Mouse (Mus musculus) embryonic fibroblast, embryonic 13.5 days (primary cell): ENCODE measurements around the gene Ddr1. TPM values are rescaled to one million over a fixed set of nuclear protein-coding genes. Genes with fewer than 3 reads are reported as not detected.

Experiments
- H3K27ac ChIP-seq: 2 replicates; pipeline ENCODE4 v1.5.1; 2012; ENCODE audit warnings: low read length, control low read depth, inconsistent platforms; ENCODE audit not compliant: insufficient read depth
- H3K4me1 ChIP-seq: 2 replicates; pipeline ENCODE4 v1.6.1; 2011; ENCODE audit warnings: low read length; ENCODE audit not compliant: control insufficient read depth, insufficient read depth
- H3K4me3 ChIP-seq: 2 replicates; pipeline ENCODE4 v1.5.1; 2011; ENCODE audit warnings: mild to moderate bottlenecking, control low read depth, low read length; ENCODE audit not compliant: insufficient read depth
- CTCF ChIP-seq: IDR thresholded peaks from 2 replicates; pipeline ENCODE4 v1.5.1; 2011; ENCODE audit warnings: mild to moderate bottlenecking, control low read depth, low read length, moderate library complexity, borderline replicate concordance; ENCODE audit not compliant: insufficient read depth
- POLR2A ChIP-seq: IDR thresholded peaks from 2 replicates; pipeline ENCODE4 v1.6.1; 2011; ENCODE audit warnings: low read depth, mild to moderate bottlenecking, control low read depth, low read length, moderate library complexity
- polyA plus RNA-seq: library from polyadenylated mRNA; stranded (reverse); fragments of >200 nt; gene quantifications from 2 replicates; pipeline ENCODE4 v1.2.4, GENCODE M21; 2011; ENCODE audit warnings: low read depth; ENCODE audit not compliant: missing spikeins, insufficient read length

Gene Ddr1
- polyA plus RNA-seq, 1 experiment = 42.9 TPM

DNA sequence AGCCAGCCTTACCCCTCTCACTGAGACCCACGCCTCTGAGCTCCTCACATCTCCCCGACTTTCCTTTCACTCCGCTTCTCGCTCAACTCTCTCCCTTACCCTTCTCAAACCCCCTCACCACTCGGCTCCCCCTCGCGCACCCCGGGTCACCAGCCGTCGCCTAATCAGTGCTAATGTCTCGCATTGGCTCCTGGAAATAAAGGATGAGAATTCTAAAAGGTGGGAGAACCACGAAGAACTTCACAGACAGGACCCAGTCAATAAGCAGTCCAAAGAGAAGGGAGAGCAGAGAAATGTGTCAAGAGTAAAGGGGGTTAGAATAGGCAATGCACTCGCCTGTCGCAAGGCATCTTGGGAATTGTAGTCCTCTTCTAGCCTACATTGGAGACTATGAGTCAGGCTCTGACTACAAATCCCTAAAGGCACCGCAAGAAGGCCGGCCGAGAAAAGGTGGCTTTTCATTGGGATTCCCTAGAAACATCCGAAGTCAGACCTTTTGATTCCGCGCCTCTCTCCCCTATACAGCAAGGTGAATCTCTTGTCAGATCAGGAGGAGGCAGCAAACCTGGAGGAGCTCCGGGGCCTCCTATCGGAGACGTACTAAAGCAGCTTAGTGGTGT lies 30.9 kb downstream of the Ddr1 start, which contains the start of gene Gtf2h4:
Gtf2h4 (minus strand) TSS at position 324 of the 620 bp plus-strand sequence.
- no peak for TF ChIP-seq CTCF
- TF ChIP-seq POLR2A = peak; percentile 55; the same call in 1 of the 2 replicates
- no peak within 1 kb of the TSS for H3K27ac ChIP-seq
- peak within 1 kb of the TSS; percentile 100 for H3K4me3 ChIP-seq
- no peaks in the 10 kb centered on the region; the same call in 1 of the 2 replicates for H3K4me1 ChIP-seq

DNA sequence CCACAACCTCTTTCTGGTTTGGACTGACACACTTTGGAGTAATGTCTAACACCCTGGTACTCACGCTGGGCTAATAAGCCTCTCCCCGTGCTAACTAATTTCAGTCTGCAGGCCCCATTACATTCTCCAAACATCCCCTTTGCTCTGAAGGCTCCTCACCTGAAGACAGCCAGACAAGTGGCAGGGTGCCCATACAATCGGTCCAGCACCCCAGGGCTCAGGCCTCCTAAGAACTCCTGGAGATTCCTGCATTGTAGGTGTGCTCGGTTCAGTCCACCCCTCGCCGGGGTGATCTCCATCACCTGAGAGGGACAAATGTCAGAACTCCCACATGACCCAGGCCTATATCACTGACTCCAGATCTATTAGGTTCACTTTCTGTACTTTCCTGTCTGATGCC lies 31.9 kb downstream of the Ddr1 start:
- no peak for TF ChIP-seq CTCF
- TF ChIP-seq POLR2A = no peak; the same call in 1 of the 2 replicates
- Histone ChIP-seq H3K4me1 (no peaks in the 10 kb centered on the region; the same call in 1 of the 2 replicates), H3K27ac (no peak overlapping the region), H3K4me3 (0 out of 2 replicates have a peak overlapping the region, but pooled peaks have one; percentile 100)

DNA sequence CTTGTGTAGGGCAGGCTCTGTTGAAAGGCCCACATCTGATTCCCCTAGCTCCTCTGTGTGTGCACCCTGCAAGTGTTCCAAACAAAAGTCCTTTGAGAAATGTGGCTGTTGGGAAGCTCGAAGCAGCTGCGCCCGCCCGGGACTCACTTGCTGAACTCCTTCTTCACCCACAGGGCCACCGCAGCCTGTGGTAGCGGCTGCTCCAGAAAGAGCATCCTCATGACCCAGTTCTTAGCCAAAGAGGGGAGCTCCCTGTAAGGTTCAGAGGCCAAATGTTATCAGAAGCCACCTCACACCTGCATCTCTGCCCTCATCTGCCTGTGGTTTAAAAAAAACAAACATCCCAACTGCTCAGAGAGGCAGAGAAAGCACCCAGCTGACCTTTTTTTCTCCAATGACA lies 32.6 kb downstream of the Ddr1 start:
- H3K4me1 ChIP-seq = no peaks in the 10 kb centered on the region; the same call in 1 of the 2 replicates
- TF ChIP-seq CTCF (no peak), POLR2A (no peak)
- no peak overlapping the region for H3K27ac ChIP-seq
- H3K4me3 ChIP-seq = no peak overlapping the region

DNA sequence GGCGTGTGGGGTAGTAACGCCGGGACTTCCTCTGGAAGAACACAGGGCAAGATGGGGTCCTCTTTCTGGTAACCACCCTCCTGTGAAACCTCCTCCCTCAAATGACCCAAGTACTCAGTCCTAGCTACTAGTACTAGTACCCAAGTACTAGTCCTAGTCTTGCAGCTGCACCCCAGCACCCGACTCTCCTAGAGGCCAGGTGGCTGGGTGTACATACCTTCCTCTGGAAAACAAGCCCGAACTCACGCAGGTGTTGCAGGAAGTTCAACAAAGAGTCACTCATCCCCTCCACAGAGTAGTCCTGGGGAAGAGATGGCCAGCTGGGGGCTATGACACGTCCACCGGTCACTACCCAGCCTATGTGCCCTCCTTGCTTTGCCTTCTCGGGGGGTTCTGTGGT lies 34.7 kb downstream of the Ddr1 start:
- no peak overlapping the region for H3K27ac ChIP-seq
- no peaks in the 10 kb centered on the region; the same call in 1 of the 2 replicates for H3K4me1 ChIP-seq
- no peak overlapping the region for H3K4me3 ChIP-seq
- TF ChIP-seq CTCF = no peak
- no peak for TF ChIP-seq POLR2A

DNA sequence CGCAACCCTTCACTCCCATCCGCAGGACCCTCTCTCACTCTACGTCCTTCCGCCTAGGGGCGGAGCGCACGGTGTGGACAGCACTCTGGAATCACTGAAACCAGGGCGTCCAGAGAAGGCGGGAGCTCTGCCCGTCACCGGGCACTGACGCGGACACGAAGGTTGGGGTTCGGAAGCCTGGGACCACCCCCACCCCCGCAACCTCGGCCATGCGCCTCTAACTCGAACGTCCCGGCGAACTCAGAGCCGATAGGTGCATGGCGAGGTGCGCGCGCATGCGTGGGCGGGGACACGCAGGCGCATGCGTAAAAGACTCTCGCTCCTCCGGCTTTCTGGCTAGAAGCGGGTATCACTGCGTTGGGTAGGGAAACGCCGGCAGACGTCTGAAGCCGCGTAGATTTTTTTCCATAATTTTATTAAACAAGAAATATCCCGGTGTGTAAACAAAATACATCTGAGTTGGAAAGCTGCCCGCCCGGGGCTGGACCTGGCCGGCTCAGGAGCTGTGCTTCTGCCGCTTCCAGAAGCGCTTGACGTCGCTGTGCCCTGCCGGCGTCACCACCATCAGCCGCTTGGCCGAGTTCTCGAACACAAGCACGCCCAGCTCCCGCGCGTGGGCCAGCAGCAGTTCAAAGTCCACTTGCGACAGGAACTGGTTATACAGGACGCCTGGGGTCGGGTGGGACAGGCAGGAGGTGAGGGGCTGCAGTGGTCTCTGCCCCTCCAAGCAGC lies 36.9 kb downstream of the Ddr1 start, which contains the start of gene Vars2:
Vars2 (minus strand) TSS at position 259 of the 732 bp plus-strand sequence.
- TF ChIP-seq CTCF (no peak), POLR2A (peak; percentile 76)
- Histone ChIP-seq H3K4me1 (no peaks in the 10 kb centered on the region), H3K27ac (peak within 1 kb of the TSS; percentile 60), H3K4me3 (peak within 1 kb of the TSS; percentile 60)

DNA sequence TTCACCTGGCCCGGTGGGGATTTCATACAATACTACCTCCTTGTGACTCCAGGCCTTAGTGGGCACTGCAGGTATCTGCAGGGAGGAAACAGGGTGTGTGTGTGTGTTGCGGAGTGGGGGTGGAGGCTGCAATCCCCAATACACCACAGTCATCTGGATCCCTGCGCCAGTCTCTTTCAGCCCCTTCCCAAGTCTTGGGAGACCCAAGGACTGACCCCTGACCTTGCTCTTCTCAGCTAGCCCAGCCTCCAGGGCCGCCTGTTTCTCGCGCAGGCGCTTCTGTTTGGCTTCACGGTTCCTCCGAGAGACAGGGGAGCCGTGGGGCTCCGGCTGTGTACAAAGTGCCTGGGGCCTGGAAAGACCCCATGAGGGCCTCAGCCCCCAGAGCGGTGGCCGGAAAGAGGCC lies 37.6 kb downstream of the Ddr1 start:
- Histone ChIP-seq H3K4me3 (peak overlapping the region; percentile 60), H3K4me1 (no peaks in the 10 kb centered on the region), H3K27ac (peak overlapping the region; percentile 39)
- no peak for TF ChIP-seq CTCF
- no peak for TF ChIP-seq POLR2A

DNA sequence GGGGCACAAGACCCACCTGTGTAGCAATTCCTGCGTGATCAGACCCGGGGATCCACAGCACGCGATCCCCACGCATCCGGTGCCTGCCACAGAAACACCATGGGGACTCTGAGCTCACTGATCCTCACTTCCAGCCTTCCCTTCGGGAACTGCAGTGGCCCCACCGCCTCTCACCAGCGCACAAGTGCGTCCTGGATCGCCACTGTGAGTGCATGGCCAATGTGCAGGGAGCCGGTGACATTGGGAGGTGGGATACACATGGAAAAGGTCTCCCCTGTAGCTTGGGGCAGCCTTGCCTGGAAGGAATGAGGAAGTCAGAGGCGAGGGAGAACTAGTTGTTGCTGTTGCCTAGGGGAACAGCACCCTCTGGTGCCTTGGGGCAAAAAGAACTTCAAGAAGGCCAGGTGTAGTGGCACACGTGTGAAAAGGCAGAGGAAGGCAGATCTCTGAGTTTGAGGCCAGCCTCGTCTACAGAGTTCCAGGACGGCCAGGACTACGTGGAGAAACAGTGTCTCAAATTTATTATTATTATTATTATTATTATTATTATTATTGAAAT lies 38.4 kb downstream of the Ddr1 start:
- H3K27ac ChIP-seq = no peak overlapping the region
- TF ChIP-seq CTCF (peak; percentile 77; the same call in 1 of the 2 replicates), POLR2A (no peak)
- no peak overlapping the region for H3K4me3 ChIP-seq
- no peaks in the 10 kb centered on the region for H3K4me1 ChIP-seq

DNA sequence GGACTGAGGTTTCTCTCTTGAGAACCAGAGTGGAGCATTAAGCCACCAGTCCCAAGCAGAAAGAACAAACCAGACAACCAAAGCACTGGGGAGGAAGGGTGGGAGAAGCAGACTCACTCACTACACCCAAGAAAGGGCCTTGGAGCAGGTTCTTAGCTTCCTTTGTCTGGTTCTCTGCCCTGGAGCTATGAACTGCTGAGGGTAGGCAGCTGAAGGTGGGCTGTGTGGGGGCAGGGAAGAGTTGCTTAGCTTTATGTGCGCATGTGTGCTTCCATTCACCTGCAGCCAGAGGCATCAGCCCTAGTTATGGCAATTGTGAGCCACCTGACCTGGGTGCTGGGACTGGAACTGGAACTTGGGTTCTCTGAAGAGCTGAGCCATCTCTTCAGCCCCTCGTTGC lies 51.3 kb downstream of the Ddr1 start:
- H3K27ac ChIP-seq = no peak overlapping the region
- TF ChIP-seq CTCF (no peak), POLR2A (no peak)

DNA sequence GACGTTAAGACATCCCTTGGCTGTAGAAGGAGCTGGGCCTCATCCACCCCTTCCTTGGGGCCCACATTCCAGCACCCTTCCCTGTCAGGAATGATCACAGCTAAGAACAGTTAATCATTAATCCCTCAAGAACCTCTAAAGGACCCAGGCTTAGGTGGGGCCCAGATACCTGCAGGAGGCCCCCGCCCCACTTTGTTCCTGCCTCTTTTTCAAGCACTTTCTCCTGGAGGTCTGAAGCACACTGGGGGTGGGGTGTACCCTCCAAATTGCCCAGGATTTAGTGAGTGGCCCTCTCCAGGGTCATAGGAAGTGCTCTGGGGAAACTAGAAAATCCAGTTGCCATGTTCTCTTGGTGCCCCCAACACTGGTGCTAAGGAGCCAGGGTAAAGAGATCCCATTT lies 55.0 kb downstream of the Ddr1 start:
- 0 out of 2 replicates have a peak, but pooled peaks cover 2% of the 10 kb centered on the region for H3K4me1 ChIP-seq
- TF ChIP-seq POLR2A (no peak), CTCF (no peak)
- H3K4me3 ChIP-seq = no peak overlapping the region
- no peak overlapping the region for H3K27ac ChIP-seq

More for the DNA sequence above, 51.3 kb downstream of the Ddr1 start:
- no peak overlapping the region for H3K4me3 ChIP-seq
- H3K4me1 ChIP-seq = 0 out of 2 replicates have a peak, but pooled peaks cover 2% of the 10 kb centered on the region
